Mouse (Mus musculus) C2C12 (cell line): ENCODE results near the gene Gm10320.

Experiments
- CEBPB ChIP-seq: IDR thresholded peaks from one replicate; pipeline ENCODE4 v1.6.1; 2011; ENCODE audit warnings: low read depth, mild to moderate bottlenecking, control low read depth, moderate library complexity
- CTCF ChIP-seq: IDR thresholded peaks from one replicate; pipeline ENCODE4 v1.5.1; 2011; ENCODE audit not compliant: control insufficient read depth, insufficient read depth, insufficient read length
- MAX ChIP-seq: IDR thresholded peaks from one replicate; pipeline ENCODE4 v1.6.1; 2011; ENCODE audit warnings: mild to moderate bottlenecking, control low read depth
- MYOD1 ChIP-seq: IDR thresholded peaks from one replicate; pipeline ENCODE4 v1.6.1; 2011; ENCODE audit warnings: low read depth; ENCODE audit not compliant: control insufficient read depth, insufficient read length
- USF1 ChIP-seq: IDR thresholded peaks from one replicate; pipeline ENCODE4 v1.6.1; 2011; ENCODE audit warnings: low read depth, mild to moderate bottlenecking, control low read depth, moderate library complexity

GRCm38 (mm10) chr13:98445391-98446125 lies 46.2 kb downstream of the Gm10320 start:
- TF ChIP-seq CTCF (no peak), MYOD1 (no peak), CEBPB (no peak), MAX (no peak), USF1 (no peak)
